Mouse (Mus musculus) forebrain, embryonic 16.5 days (tissue): ENCODE measurements around the gene Tia1. TPM values are rescaled to one million over a fixed set of nuclear protein-coding genes. Genes with fewer than 3 reads are reported as not detected.

ENCODE experiments used
- ATAC-seq: fragments of 200-750 bp; cut with Nextera tagmentation; 2 replicates; pipeline ENCODE4 v1.8.0; 2017; ENCODE audit warnings: mild to moderate bottlenecking, moderate library complexity
- H3K27ac ChIP-seq: fragments of 300-500 bp; sonication (generic); 2 replicates; pipeline ENCODE4 v1.5.1; 2014; ENCODE audit warnings: low read length, control low read depth
- H3K27me3 ChIP-seq: fragments of 300-500 bp; sonication (generic); replicated peaks from 2 replicates; pipeline ENCODE4 v1.6.1; 2014; ENCODE audit warnings: low read length; ENCODE audit not compliant: control insufficient read depth, insufficient read depth
- H3K36me3 ChIP-seq: fragments of 300-500 bp; sonication (generic); 2 replicates; pipeline ENCODE4 v1.6.1; 2014; ENCODE audit not compliant: control insufficient read depth, insufficient read depth
- H3K4me1 ChIP-seq: fragments of 300-500 bp; sonication (generic); replicated peaks from 2 replicates; pipeline ENCODE4 v1.6.1; 2014; ENCODE audit warnings: low read length; ENCODE audit not compliant: control insufficient read depth, insufficient read depth
- H3K4me2 ChIP-seq: fragments of 300-500 bp; sonication (generic); 2 replicates; pipeline ENCODE4 v1.6.1; 2014; ENCODE audit warnings: mild to moderate bottlenecking, low read length, control low read depth
- H3K4me3 ChIP-seq: fragments of 300-500 bp; sonication (generic); replicated peaks from 2 replicates; pipeline ENCODE4 v1.5.1; 2014; ENCODE audit warnings: mild to moderate bottlenecking, low read length, control low read depth
- H3K9ac ChIP-seq: fragments of 300-500 bp; sonication (generic); replicated peaks from 2 replicates; pipeline ENCODE4 v1.6.1; 2014; ENCODE audit warnings: low read depth, low read length, control low read depth
- H3K9me3 ChIP-seq: fragments of 300-500 bp; sonication (generic); 2 replicates; pipeline ENCODE4 v1.6.1; 2016; ENCODE audit warnings: low read length; ENCODE audit not compliant: control insufficient read depth
- WGBS: fragments of 180-500 bp; shearing (Covaris S2); extraction: QIAGEN DNeasy Blood & Tissue Kit; methylation state at CpG from one replicate; pipeline ENCODE4 v1.1.7; 2014; 5-methylcytosine and 5-hydroxymethylcytosine counted together
- polyA plus RNA-seq: library from polyadenylated mRNA; unstranded; fragments of >200 nt; fragmentation: Nextera tagmentation; extraction: Ambion mirVana; gene quantifications from 2 replicates; pipeline ENCODE4 v1.2.1, GENCODE M21; 2015

Gene Tia1
- polyA plus RNA-seq, 1 experiment from 2014 or later = 414 TPM

- Histone ChIP-seq H3K27ac (peak within 1 kb of the TSS; percentile 92), H3K9ac (peak within 1 kb of the TSS; percentile 86), H3K4me3 (peak within 1 kb of the TSS; percentile 70), H3K4me2 (peak within 1 kb of the TSS; percentile 84), H3K9me3 (no peaks in the 10 kb centered on the region), H3K4me1 (peaks cover 13% of the 10 kb centered on the region), H3K27me3 (no peaks in the 10 kb centered on the region), H3K36me3 (peaks cover 13% of the 10 kb centered on the region)
- 0% methylated on average over 59 of the region's 59 CpGs for WGBS
- peak; percentile 96 for ATAC-seq
Observed at GRCm38 (mm10) chr6:86438272-86439118, 34.5 kb downstream of the Tia1 start, which contains the start of gene C87436. Gene C87436, plus strand, starts transcription at chr6:86438374.

- 6% methylated on average over 13 of the region's 13 CpGs for WGBS
- no peaks in the 10 kb centered on the region for H3K27me3 ChIP-seq
Observed at GRCm38 (mm10) chr6:86439119-86439496, 35.1 kb downstream of the Tia1 start.

GRCm38 (mm10) chr6:86439531-86439930 is 35.5 kb downstream of the Tia1 start:
- 95% methylated on average over 1 of the region's 1 CpGs for WGBS
- peak overlapping the region; percentile 86; the same call in 1 of the 2 replicates for H3K9ac ChIP-seq
- no peak for ATAC-seq
- H3K4me1 ChIP-seq = peaks cover 13% of the 10 kb centered on the region
- peak overlapping the region; percentile 84 for H3K4me2 ChIP-seq
- no peaks in the 10 kb centered on the region for H3K9me3 ChIP-seq
- no peak overlapping the region; the same call in 1 of the 2 replicates for H3K27ac ChIP-seq
- H3K4me3 ChIP-seq = peak overlapping the region; percentile 70
- H3K27me3 ChIP-seq = no peaks in the 10 kb centered on the region
- peaks cover 17% of the 10 kb centered on the region for H3K36me3 ChIP-seq

More at GRCm38 (mm10) chr6:86439119-86439496, 35.1 kb downstream of the Tia1 start:
- Histone ChIP-seq H3K4me2 (peak overlapping the region; percentile 84), H3K9ac (peak overlapping the region; percentile 86), H3K9me3 (no peaks in the 10 kb centered on the region), H3K36me3 (peaks cover 15% of the 10 kb centered on the region), H3K4me3 (peak overlapping the region; percentile 70), H3K27ac (peak overlapping the region; percentile 90), H3K4me1 (peaks cover 13% of the 10 kb centered on the region)
- ATAC-seq = no peak

- no peak for ATAC-seq
- no peak overlapping the region for H3K4me3 ChIP-seq
- no peaks in the 10 kb centered on the region for H3K9me3 ChIP-seq
- no peak overlapping the region for H3K9ac ChIP-seq
- peaks cover 13% of the 10 kb centered on the region for H3K4me1 ChIP-seq
- 90% methylated on average over 10 of the region's 10 CpGs for WGBS
- no peaks in the 10 kb centered on the region for H3K27me3 ChIP-seq
- H3K36me3 ChIP-seq = peaks cover 14% of the 10 kb centered on the region
- no peak overlapping the region for H3K4me2 ChIP-seq
- no peak overlapping the region for H3K27ac ChIP-seq
Observed at GRCm38 (mm10) chr6:86441571-86441970, 37.6 kb downstream of the Tia1 start.

GRCm38 (mm10) chr6:86445551-86445950 is 41.5 kb downstream of the Tia1 start:
- H3K4me1 ChIP-seq = no peaks in the 10 kb centered on the region
- H3K27me3 ChIP-seq = no peaks in the 10 kb centered on the region
- peaks cover 24% of the 10 kb centered on the region for H3K36me3 ChIP-seq
- H3K4me3 ChIP-seq = no peak overlapping the region
- 96% methylated on average over 18 of the region's 18 CpGs for WGBS
- H3K27ac ChIP-seq = no peak overlapping the region
- ATAC-seq = no peak
- H3K4me2 ChIP-seq = no peak overlapping the region
- H3K9ac ChIP-seq = no peak overlapping the region
- no peaks in the 10 kb centered on the region for H3K9me3 ChIP-seq

GRCm38 (mm10) chr6:86446927-86447568 is 43.0 kb downstream of the Tia1 start:
- no peak for ATAC-seq
- no peaks in the 10 kb centered on the region for H3K4me1 ChIP-seq
- peaks cover 30% of the 10 kb centered on the region for H3K36me3 ChIP-seq
- WGBS = 85% methylated on average over 1 of the region's 1 CpGs
- H3K4me2 ChIP-seq = no peak overlapping the region
- no peaks in the 10 kb centered on the region for H3K9me3 ChIP-seq
- no peak overlapping the region for H3K27ac ChIP-seq
- H3K9ac ChIP-seq = no peak overlapping the region
- no peaks in the 10 kb centered on the region for H3K27me3 ChIP-seq
- no peak overlapping the region for H3K4me3 ChIP-seq

GRCm38 (mm10) chr6:86456727-86457126 is 52.7 kb downstream of the Tia1 start:
- no peak overlapping the region for H3K27ac ChIP-seq
- 96% methylated on average over 3 of the region's 3 CpGs for WGBS
- no peak overlapping the region for H3K9ac ChIP-seq
- no peak overlapping the region for H3K4me2 ChIP-seq
- H3K4me1 ChIP-seq = no peaks in the 10 kb centered on the region
- peaks cover 20% of the 10 kb centered on the region for H3K36me3 ChIP-seq
- no peaks in the 10 kb centered on the region for H3K27me3 ChIP-seq
- no peak overlapping the region for H3K4me3 ChIP-seq
- no peaks in the 10 kb centered on the region for H3K9me3 ChIP-seq
- ATAC-seq = no peak

- Histone ChIP-seq H3K27me3 (no peaks in the 10 kb centered on the region), H3K9ac (no peak overlapping the region), H3K36me3 (peaks cover 23% of the 10 kb centered on the region), H3K4me2 (no peak overlapping the region), H3K4me1 (no peaks in the 10 kb centered on the region), H3K27ac (no peak overlapping the region), H3K9me3 (no peaks in the 10 kb centered on the region), H3K4me3 (no peak overlapping the region)
- WGBS = 92% methylated on average over 3 of the region's 3 CpGs
- no peak for ATAC-seq
Observed at GRCm38 (mm10) chr6:86463079-86463478, 59.1 kb downstream of the Tia1 start.

GRCm38 (mm10) chr6:86471317-86471716 is 67.3 kb downstream of the Tia1 start:
- peaks cover 16% of the 10 kb centered on the region for H3K4me1 ChIP-seq
- H3K9ac ChIP-seq = peak overlapping the region; percentile 62
- H3K36me3 ChIP-seq = peaks cover 12% of the 10 kb centered on the region
- 91% methylated on average over 3 of the region's 3 CpGs for WGBS
- peak overlapping the region; percentile 78; the same call in 1 of the 2 replicates for H3K4me2 ChIP-seq
- H3K27ac ChIP-seq = peak overlapping the region; percentile 95
- no peak overlapping the region for H3K4me3 ChIP-seq
- no peak for ATAC-seq
- H3K27me3 ChIP-seq = no peaks in the 10 kb centered on the region
- H3K9me3 ChIP-seq = no peaks in the 10 kb centered on the region
